Mouse (Mus musculus): ENCODE results near the gene Cdc14a. TPM values are rescaled to one million over a fixed set of nuclear protein-coding genes. Genes with fewer than 3 reads are reported as not detected.

The Cdc14a gene
- polyA plus RNA-seq, 1 experiment from 2014 or later: 12.1 TPM

DNA sequence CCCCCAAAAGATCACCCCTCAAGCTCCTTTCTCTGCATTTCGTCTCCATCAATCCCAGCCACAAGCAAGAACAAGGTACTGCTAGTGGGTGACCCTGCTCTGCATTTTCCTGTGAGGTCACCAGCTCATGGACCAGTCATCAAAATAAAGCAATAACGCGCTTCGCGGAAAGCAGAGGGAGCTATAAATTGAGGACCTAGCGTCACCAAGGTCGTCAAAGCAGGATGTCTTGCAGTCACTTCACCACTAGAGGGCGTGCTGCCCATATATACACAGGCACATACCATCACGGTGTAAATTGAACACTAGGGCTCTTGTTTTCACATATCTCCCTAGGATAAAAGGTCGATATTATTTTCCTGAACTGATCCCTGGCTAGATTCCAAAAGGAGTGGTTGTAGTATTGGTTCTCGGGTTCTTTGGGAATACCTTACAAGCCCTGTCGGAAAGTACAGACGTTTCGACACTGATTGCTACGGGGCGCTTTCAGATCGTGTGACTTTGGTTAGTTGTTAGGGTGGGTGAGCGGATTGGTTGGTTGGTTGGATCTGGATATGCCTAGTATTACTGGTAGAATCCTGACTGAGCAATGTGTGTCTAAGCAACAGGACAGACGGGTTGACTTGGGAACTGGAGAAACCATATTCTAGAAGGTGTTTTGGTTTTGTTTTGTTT is 82.7 kb downstream of the Cdc14a start:
- Histone ChIP-seq H3K36me3 (ENCODE audit: insufficient read depth) (peaks cover 4% of the 10 kb centered on the region; the same call in 1 of the 2 replicates), H3K27ac (ENCODE audit: low read depth) (no peak overlapping the region), H3K9ac (no peak overlapping the region), H3K27me3 (ENCODE audit: insufficient read depth, low read length) (no peaks in the 10 kb centered on the region), H3K4me3 (ENCODE audit: low read depth, low read length) (no peak overlapping the region), H3K9me3 (ENCODE audit: low read depth, low read length) (no peaks in the 10 kb centered on the region), H3K4me1 (ENCODE audit: insufficient read depth) (no peaks in the 10 kb centered on the region), H3K4me2 (no peak overlapping the region)
- TF ChIP-seq CTCF (IDR thresholded peaks at IDR 0.05; ENCODE audit: low read depth): peak; percentile 90
- 49% methylated on average over 19 of the region's 19 CpGs for WGBS
- ATAC-seq (ENCODE audit: insufficient read depth) (peak; percentile 75; the same call in 1 of the 2 replicates), DNase-seq (peak; percentile 87)

DNA sequence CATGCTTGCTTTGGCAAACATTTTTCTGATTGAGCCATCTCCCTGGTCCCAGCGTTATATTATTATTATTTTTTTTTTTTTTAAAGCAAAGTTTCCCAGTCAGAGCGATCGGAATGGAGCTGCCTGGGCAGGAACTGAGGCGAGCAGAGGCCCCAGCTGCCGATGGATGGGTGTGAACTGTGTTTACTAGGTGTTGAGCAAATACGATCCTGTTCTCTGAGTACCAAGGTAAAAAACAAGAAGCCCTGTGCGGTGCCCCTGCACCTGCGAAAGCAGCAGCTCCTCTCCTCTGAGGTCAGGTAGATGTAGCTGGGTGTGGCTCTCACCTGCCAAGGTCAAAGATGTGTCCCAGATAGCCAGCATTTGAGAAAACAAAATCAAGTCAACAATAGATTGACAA is 83.6 kb downstream of the Cdc14a start:
- Histone ChIP-seq H3K9ac (no peak overlapping the region), H3K27me3 (ENCODE audit: insufficient read depth, low read length) (no peaks in the 10 kb centered on the region), H3K4me1 (ENCODE audit: insufficient read depth) (no peaks in the 10 kb centered on the region), H3K36me3 (ENCODE audit: insufficient read depth) (no peaks in the 10 kb centered on the region), H3K4me2 (no peak overlapping the region), H3K9me3 (ENCODE audit: low read depth, low read length) (no peaks in the 10 kb centered on the region), H3K4me3 (ENCODE audit: low read depth, low read length) (no peak overlapping the region), H3K27ac (ENCODE audit: low read depth) (no peak overlapping the region)
- no peak for ATAC-seq (ENCODE audit: insufficient read depth)
- 80% methylated on average over 8 of the region's 8 CpGs for WGBS
- no peak for DNase-seq
- no peak for TF ChIP-seq CTCF (IDR thresholded peaks at IDR 0.05; ENCODE audit: low read depth)

DNA sequence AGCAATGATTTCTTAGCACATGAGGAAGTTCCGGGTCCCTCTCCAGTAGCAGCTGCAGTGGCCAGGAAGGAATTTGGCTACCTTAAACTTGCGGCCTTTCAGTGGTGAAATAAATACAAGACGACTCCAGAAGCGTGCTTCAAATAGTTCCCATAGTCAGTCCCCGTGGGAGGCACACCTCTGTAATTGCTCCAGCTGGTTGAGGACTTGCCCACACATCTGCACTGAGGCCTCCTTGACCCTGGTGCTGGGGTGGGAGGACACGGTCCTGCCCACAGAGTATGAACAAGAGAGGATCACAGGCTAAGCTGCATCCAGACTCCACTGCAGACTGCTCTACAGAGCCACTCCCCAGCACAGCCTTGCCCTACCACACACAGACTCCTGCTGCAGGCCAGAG is 85.2 kb downstream of the Cdc14a start:
- no peaks in the 10 kb centered on the region for H3K27me3 ChIP-seq (ENCODE audit: insufficient read depth, low read length)
- no peak for ATAC-seq (ENCODE audit: insufficient read depth)
- 73% methylated on average over 6 of the region's 6 CpGs for WGBS
- no peaks in the 10 kb centered on the region for H3K36me3 ChIP-seq (ENCODE audit: insufficient read depth)
- H3K4me1 ChIP-seq (ENCODE audit: insufficient read depth): no peaks in the 10 kb centered on the region
- H3K4me3 ChIP-seq (ENCODE audit: low read depth, low read length): no peak overlapping the region
- no peak for TF ChIP-seq CTCF (IDR thresholded peaks at IDR 0.05; ENCODE audit: low read depth)
- no peak overlapping the region for H3K9ac ChIP-seq
- no peak overlapping the region for H3K27ac ChIP-seq (ENCODE audit: low read depth)
- no peak overlapping the region for H3K4me2 ChIP-seq
- DNase-seq: no peak
- H3K9me3 ChIP-seq (ENCODE audit: low read depth, low read length): no peaks in the 10 kb centered on the region

DNA sequence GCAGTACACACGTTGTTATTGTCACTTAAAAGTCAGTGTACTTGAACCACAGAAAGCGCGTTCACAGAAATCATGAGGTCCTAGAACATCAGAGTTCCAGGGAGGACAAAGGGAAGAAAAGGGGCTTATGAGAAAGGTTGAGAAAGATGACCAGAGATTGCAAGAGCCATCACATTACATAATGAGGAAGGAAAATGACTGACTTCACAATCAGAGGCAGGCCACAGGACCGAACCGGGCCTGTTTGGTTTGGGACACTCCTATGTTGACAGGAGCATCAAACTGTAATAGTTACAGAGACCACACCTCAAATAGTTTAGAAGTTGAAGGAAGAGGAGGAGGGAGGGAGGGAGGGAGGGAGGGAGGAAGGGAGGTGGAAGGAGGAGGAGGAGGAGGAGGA is 86.0 kb downstream of the Cdc14a start:
- Histone ChIP-seq H3K27me3 (ENCODE audit: insufficient read depth, low read length) (no peaks in the 10 kb centered on the region), H3K4me1 (ENCODE audit: insufficient read depth) (no peaks in the 10 kb centered on the region), H3K36me3 (ENCODE audit: insufficient read depth) (no peaks in the 10 kb centered on the region), H3K9ac (no peak overlapping the region), H3K4me2 (no peak overlapping the region), H3K4me3 (ENCODE audit: low read depth, low read length) (no peak overlapping the region), H3K27ac (ENCODE audit: low read depth) (no peak overlapping the region), H3K9me3 (ENCODE audit: low read depth, low read length) (no peaks in the 10 kb centered on the region)
- no peak for ATAC-seq (ENCODE audit: insufficient read depth)
- DNase-seq: no peak
- WGBS: 86% methylated on average over 5 of the region's 5 CpGs
- TF ChIP-seq CTCF (IDR thresholded peaks at IDR 0.05; ENCODE audit: low read depth): no peak

DNA sequence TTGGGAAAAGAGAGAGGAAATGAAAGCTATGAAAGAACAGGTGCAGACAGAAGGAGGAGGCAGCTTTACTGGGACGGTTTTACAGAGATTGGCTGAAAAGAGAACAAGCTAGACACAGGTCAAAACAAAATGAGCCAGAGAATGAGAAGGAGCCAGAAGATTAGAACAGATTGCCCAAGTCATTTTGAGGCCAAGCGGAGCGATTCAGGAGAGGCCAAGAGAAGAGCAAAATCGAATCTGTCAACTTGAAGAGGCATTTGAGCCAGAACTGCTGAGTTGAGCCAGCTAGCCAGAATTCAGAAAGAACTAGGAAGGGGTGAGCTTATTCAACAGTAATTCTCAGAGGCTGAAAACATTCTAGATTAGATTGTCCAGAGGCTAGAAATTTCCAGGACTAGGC is 88.8 kb downstream of the Cdc14a start:
- Histone ChIP-seq H3K4me1 (ENCODE audit: insufficient read depth) (no peaks in the 10 kb centered on the region), H3K27me3 (ENCODE audit: insufficient read depth, low read length) (no peaks in the 10 kb centered on the region), H3K9ac (no peak overlapping the region), H3K4me3 (ENCODE audit: low read depth, low read length) (no peak overlapping the region), H3K27ac (ENCODE audit: low read depth) (no peak overlapping the region), H3K36me3 (ENCODE audit: insufficient read depth) (no peaks in the 10 kb centered on the region), H3K4me2 (no peak overlapping the region), H3K9me3 (ENCODE audit: low read depth, low read length) (no peaks in the 10 kb centered on the region)
- no peak for ATAC-seq (ENCODE audit: insufficient read depth)
- TF ChIP-seq CTCF (IDR thresholded peaks at IDR 0.05; ENCODE audit: low read depth): no peak
- no peak for DNase-seq
- WGBS: 69% methylated on average over 4 of the region's 4 CpGs

DNA sequence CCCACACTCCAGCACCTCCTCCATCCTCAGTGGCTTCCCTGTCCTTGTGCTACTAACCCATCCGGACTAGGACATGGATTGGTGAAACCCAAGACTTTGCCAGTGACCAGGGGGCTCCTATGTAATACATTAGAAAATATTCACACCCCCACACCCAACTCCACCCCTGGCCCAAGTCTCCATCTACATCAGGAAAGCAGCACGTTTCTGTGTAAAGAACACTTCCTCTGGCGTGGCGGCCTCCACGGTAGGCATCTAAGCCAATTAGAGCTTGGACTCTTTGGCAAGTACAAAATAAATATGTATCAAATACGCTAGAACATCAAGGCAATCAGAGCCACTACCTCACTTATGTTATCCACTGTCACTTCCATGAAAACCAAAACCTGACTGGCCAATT is 90.1 kb downstream of the Cdc14a start:
- Histone ChIP-seq H3K36me3 (ENCODE audit: insufficient read depth) (no peaks in the 10 kb centered on the region), H3K4me3 (ENCODE audit: low read depth, low read length) (no peak overlapping the region), H3K9me3 (ENCODE audit: low read depth, low read length) (no peaks in the 10 kb centered on the region), H3K4me2 (no peak overlapping the region), H3K27ac (ENCODE audit: low read depth) (no peak overlapping the region), H3K4me1 (ENCODE audit: insufficient read depth) (no peaks in the 10 kb centered on the region), H3K27me3 (ENCODE audit: insufficient read depth, low read length) (no peaks in the 10 kb centered on the region), H3K9ac (no peak overlapping the region)
- no peak for ATAC-seq (ENCODE audit: insufficient read depth)
- no peak for DNase-seq
- WGBS: 76% methylated on average over 6 of the region's 6 CpGs
- TF ChIP-seq CTCF (IDR thresholded peaks at IDR 0.05; ENCODE audit: low read depth): no peak

DNA sequence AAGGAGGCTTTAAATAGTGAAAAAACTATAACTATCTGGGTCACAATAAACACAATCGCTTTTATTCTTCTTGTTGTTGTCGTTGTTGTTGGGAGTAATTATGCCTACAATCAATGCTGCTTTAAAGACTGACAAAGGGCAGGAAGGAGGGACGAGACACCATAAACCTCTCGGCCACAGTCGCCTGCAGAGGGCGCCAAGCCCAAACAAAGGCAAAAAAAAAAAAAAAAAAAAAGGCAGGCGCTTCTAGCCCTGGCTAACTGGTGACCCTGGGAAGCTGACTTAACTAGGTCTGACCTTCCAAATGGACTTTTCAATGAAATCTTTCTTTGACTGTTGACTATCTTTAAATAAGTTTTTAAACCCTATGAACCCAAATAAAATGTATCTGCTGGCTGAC is 90.6 kb downstream of the Cdc14a start:
- H3K4me2 ChIP-seq: no peak overlapping the region
- DNase-seq (peak; percentile 70), ATAC-seq (ENCODE audit: insufficient read depth) (no peak)
- H3K9me3 ChIP-seq (ENCODE audit: low read depth, low read length): no peaks in the 10 kb centered on the region
- no peak overlapping the region for H3K4me3 ChIP-seq (ENCODE audit: low read depth, low read length)
- H3K27me3 ChIP-seq (ENCODE audit: insufficient read depth, low read length): no peaks in the 10 kb centered on the region
- WGBS: 18% methylated on average over 7 of the region's 7 CpGs
- no peak overlapping the region for H3K9ac ChIP-seq
- H3K27ac ChIP-seq (ENCODE audit: low read depth): no peak overlapping the region
- peaks cover under 1% of the 10 kb centered on the region; the same call in 1 of the 2 replicates for H3K36me3 ChIP-seq (ENCODE audit: insufficient read depth)
- H3K4me1 ChIP-seq (ENCODE audit: insufficient read depth): no peaks in the 10 kb centered on the region
- peak; percentile 59 for TF ChIP-seq CTCF (IDR thresholded peaks at IDR 0.05; ENCODE audit: low read depth)
